Mouse (Mus musculus) regulatory T cell (primary cell): ENCODE data around the gene Akap11.

Experiments used
- in situ Hi-C: fragments of 300-600 bp; cut with MboI, MseI; formaldehyde crosslinking; loops from one replicate; pipeline ENCODE4 v1.15.1; 2025; ENCODE audit warnings: high pct_unique_total_duplicates

Akap11 gene

GRCm38 (mm10) chr14:78528461-78529425 is 7.9 kb downstream of the Akap11 start:
- in situ Hi-C loops = no loop called here

DNA sequence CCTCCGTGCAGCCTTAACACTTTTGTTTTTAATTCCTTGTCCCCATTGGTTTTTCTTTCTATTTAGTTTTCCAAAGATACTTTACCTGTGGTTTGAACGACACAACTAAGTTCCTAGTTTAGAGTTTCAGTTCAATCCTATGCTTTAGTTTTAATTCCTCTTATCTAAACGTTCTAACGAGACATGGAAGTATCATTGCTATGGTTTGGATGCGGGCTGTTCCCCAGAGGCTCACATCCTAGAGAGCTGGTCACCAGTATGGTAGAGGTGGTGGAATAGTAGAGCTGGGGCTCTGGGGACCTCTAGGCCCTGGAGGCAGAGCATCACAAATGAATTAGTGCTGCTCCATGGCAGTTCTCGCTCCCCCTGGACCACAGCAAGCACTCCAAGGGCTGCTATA is 9.7 kb downstream of the Akap11 start:
- in situ Hi-C loops = no loop called here

- in situ Hi-C loops = no loop called here
These were observed 10.1 kb downstream of the Akap11 start for GRCm38 (mm10) chr14:78526475-78526874.

GRCm38 (mm10) chr14:78525611-78526457 is 10.8 kb downstream of the Akap11 start:
- in situ Hi-C loops = no loop called here

DNA sequence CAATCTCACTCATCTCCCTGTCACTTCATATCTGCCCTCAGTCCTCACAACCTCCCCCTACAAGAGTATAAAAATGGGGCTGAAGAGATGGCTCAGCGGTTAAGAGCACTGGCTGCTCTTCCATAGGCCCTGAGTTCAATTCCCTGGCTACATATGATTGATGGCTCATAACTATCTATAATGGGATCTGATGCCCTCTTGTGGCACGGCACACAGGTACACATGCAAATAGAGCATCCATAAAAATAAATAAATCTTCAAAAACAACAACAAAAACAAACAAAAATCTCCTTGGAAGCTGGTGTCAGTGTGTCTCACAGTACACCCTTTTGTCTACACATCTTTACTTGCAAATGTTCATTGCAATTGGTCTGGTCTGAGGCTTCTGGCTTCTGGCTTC is 11.5 kb downstream of the Akap11 start:
- in situ Hi-C loops = no loop called here

GRCm38 (mm10) chr14:78510713-78511112 is 25.9 kb downstream of the Akap11 start:
- in situ Hi-C loops = no loop called here

DNA sequence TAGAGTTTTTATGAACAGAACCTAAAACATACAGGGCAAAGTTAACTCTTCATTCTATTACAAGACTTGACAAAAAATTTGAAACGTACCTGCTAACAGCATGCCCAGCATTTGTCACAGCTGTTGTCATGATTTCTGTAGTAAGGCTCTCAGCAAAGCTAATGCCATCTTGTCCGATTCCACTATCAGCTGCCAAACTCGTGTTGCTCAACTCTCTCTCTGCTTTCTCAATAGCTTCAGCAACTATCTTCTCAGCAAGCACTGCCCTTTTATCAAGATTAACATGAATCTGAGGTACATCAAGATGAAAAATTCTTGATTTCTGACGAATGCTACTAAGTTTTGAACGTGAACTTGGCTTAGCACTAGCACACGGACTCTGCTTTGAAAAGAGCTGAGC is 26.8 kb downstream of the Akap11 start:
- in situ Hi-C loops = no loop called here

- in situ Hi-C loops = no loop called here
These were observed 36.0 kb downstream of the Akap11 start for GRCm38 (mm10) chr14:78500578-78500977.

DNA sequence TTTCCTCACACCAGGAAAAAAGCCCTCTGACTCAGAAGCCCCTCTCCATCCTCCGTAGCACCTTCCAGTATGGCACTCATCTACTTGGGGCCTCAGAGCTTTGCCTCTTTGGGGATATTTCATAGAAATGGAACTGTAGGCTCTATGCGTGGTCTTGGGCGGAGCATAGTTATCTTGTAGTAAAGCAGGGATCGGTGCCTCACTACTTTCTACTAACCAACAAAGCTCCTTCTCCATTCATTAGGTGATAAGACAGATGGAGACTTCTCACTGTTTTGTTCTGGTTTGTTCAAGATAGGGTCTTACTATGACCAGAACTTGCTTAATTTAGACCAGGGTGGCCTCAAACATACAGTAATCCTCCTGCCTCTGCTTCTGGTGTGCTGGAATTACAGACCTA is 39.9 kb downstream of the Akap11 start:
- in situ Hi-C loops = no loop called here

DNA sequence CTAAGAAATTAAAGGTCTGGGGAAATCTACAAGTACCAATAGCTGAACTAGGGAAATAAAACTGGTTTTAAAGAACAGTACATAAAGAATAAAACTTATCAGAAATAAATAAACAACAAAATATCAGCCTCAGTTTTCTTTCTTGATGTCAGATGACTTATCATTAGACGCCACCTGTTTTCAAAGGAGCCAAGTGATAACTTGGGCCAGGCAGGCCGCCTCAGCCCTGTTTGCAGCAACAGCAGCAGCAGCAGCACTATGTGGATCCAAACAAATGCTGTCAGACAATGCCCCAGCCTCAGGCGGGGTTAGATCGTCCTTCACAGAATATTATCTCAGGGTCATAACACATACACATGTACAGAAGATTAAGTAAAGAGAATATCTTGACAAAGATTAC is 41.4 kb downstream of the Akap11 start:
- in situ Hi-C loops = no loop called here

DNA sequence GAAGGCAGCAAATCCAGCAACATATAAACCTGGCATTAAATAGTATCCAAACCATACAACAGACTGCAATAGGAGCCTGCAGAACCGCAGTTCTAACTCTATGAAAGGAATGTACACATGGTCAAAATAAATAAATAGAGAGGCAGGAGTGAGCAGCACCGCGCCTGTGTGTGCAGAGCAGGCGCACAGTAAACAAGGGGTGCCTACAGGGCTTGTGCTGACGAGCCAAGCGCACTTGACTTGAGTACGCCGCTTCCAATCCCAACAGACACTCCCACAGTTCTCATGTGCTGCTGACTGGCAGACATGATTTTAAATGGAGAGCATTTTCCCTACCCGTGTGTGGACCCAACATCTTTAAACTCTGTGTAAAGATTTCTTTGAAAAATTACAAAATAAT is 44.0 kb downstream of the Akap11 start:
- in situ Hi-C loops = no loop called here

DNA sequence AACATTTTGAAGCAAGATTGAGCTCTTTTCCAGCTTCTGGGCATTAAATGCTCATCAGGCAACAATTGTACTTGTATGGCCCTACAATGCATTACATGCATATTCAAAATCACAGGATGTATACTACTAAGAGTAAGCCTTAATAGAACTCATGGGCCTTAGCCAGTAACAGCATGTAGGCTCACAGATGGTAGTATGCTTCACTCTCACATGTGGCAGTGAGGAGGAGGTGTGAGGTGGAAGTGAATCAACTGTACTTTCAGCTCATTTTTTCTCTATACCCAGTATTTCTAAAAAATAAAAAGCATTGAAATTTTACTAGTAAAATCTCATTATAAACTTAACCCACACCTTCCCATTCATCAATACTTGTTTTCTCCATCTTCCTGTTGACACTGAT is 45.2 kb downstream of the Akap11 start:
- in situ Hi-C loops = no loop called here

- in situ Hi-C loops = no loop called here
These were observed 54.0 kb downstream of the Akap11 start for GRCm38 (mm10) chr14:78482385-78483231.

DNA sequence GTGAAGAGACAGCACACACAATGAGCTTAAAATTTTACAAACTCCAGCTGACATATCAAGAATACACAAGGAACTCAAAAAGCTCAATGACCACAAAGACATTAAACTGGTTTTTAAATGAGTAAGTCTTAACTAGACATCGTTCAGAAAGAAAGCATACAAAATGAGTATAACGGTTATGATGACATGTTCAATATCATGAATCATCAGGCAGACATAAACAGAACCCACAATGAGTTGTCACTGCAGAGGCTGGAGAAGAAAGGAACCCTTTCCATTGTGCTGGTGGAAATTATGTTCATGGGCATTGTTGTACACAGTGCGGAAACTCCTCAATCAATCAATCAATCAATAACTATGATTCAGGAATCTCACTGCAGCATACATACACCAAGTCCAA is 62.5 kb downstream of the Akap11 start:
- in situ Hi-C loops = no loop called here

- in situ Hi-C loops = no loop called here
These were observed 65.9 kb downstream of the Akap11 start for GRCm38 (mm10) chr14:78470714-78471113.

GRCm38 (mm10) chr14:78468991-78469390 is 67.6 kb downstream of the Akap11 start:
- in situ Hi-C loops = no loop called here

DNA sequence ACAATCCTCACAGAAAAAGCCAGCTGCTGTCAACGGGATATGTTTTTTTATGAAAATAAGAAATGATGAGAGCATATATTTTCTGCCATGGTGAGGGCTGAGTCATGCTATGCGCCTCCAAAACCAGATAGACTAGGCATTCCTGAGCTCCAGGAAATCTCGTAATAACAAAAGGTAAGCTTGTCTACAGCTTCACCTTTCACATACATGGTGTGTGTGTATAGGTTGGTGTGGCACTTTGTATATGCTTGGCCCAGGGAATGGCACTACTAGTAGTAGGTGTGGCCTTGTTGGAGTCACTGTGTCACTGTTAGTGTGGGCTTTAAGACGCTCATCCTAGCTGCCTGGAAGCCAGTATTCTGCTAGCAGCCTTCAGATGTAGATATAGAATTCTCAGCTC is 68.6 kb downstream of the Akap11 start:
- in situ Hi-C loops = no loop called here

DNA sequence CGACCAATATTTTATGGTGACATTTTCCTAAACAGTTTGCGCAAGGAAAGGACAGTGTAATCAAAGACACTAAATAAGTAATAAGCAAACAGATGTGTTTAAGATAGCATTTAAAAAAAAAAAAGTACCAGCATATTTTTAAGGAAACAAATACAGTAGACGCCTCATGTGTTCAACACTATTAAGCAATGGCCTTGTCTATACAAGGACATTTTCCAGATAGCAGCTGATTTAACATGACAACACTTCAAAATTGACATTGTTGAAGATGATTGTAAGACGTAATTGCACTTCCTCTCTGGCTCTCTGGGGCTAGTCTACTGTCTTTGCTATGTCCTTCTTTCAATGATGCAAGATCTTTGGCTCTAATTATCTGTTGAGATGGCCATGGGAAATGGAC is 72.3 kb downstream of the Akap11 start:
- in situ Hi-C loops = loop anchor here (5.0 kb wide), 1 partner anchor 67 kb away; no protein-coding TSS in a partner anchor

GRCm38 (mm10) chr14:78459121-78459520 is 77.5 kb downstream of the Akap11 start:
- in situ Hi-C loops = no loop called here

GRCm38 (mm10) chr14:78458705-78459104 is 77.9 kb downstream of the Akap11 start:
- in situ Hi-C loops = no loop called here

- in situ Hi-C loops = no loop called here
These were observed 81.6 kb downstream of the Akap11 start for GRCm38 (mm10) chr14:78454970-78455369.
